Mouse (Mus musculus): ENCODE measurements around the gene Gad2. TPM values are rescaled to one million over a fixed set of nuclear protein-coding genes. Genes with fewer than 3 reads are reported as not detected.

The Gad2 gene
- polyA plus RNA-seq, 1 experiment: 189 TPM

- no peak for TF ChIP-seq CTCF (IDR thresholded peaks at IDR 0.05; ENCODE audit: insufficient read depth, low read depth, low read length)
- no peak for TF ChIP-seq POLR2A (IDR thresholded peaks at IDR 0.05; ENCODE audit: insufficient read depth, low read depth, low read length)
- H3K4me1 ChIP-seq (ENCODE audit: control insufficient read depth, insufficient read depth, low read length): peaks cover 22% of the 10 kb centered on the region
- H3K4me3 ChIP-seq (ENCODE audit: insufficient read depth, low read depth, low read length): peak overlapping the region; percentile 1; the same call in 1 of the 2 replicates
- 10% methylated on average over 7 of the region's 7 CpGs for WGBS
- peak overlapping the region; percentile 96 for H3K27ac ChIP-seq (ENCODE audit: insufficient read depth, low read depth, low read length)
These were observed 1.5 kb upstream of the Gad2 start for GRCm38 (mm10) chr2:22620534-22620933.

DNA sequence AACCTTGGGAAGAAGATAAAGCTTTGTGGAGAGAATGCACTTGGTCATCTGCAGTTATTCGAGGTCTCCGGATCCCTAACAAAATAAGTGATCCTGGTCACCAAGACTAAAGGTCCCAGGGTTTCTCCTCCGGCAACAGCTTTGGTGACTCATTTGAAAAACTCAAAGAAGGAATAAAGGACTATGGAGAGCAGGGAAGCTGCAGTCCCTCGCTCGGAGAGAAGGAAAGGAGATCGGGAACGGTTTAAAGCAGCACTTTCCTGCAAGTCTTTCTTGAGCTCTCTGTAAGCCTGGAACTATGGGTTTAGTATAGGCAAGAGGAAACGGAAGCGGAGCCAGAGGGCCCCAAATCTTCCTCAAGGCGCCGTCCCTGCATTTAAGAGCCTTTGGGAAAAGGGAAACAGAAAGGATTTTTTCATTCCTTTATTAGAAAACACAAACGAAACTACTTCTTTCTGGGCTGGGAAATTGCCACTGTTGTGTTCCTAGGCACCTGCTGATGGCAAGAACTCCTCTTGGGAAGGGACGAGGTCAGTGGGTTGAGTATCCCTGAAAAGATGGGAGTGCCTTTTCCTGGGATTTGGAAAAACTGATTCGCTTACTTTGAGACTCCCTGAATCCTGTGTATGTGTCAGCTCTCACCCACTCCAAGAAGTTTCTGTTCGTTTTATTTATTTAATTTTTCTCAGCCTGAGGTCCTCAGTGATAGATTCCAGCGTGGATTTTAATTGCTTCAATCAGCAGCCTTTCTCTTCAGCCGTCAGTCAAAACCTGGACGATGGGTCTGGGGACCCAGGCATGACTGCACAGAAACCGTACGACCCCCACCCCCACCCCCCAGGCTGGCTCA is 802 bp upstream of the Gad2 start:
- H3K4me3 ChIP-seq (ENCODE audit: insufficient read depth, low read depth, low read length): peak overlapping the region; percentile 57
- TF ChIP-seq CTCF (IDR thresholded peaks at IDR 0.05; ENCODE audit: insufficient read depth, low read depth, low read length): no peak
- TF ChIP-seq POLR2A (IDR thresholded peaks at IDR 0.05; ENCODE audit: insufficient read depth, low read depth, low read length): no peak
- peak overlapping the region; percentile 96 for H3K27ac ChIP-seq (ENCODE audit: insufficient read depth, low read depth, low read length)
- 11% methylated on average over 20 of the region's 20 CpGs for WGBS
- peaks cover 22% of the 10 kb centered on the region for H3K4me1 ChIP-seq (ENCODE audit: control insufficient read depth, insufficient read depth, low read length)

DNA sequence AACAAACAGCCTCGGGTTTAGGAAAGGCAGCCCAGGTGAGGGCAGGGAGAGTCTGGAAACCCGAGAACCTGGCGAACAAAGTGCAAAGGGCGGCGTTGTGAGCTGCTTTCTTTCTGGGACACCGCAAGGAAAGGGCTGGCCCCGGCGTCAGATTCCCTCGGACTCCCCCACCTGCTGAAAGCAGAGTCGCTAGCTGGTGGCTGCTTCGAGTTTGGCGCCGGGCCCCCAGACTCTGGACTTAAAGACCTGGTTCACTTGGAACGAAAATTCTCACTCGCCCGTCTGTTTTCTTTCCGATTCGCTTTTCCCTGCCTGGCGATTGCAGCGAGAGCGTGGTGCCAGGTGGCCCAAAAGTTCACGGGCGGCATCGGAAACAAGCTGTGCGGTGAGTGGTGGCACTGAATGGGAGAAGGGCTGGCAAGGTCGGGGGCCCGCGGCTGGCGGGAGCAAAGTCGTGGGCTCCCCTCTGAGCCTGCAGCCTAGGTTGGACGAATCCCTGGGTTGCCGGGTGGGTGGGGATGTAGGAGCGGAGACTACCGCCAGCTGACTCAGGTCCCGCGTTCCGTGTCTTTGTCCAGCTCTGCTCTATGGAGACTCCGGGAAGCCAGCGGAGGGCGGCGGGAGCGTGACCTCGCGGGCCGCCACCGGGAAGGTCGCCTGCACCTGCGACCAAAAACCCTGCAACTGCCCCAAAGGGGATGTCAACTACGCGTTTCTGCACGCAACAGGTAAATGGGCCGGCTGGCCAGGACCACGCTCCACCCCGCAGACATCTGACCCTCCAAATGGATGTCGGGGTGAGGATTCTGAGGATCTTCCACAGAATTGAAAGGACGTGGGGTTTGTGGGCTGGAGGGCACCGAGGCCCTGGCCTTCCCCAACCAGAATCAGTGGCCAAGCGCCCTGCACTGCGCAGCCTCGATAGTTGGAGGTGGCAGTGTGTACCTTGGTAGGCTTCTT is 1.4 kb downstream of the Gad2 start:
- TF ChIP-seq CTCF (IDR thresholded peaks at IDR 0.05; ENCODE audit: insufficient read depth, low read depth, low read length) (no peak), POLR2A (IDR thresholded peaks at IDR 0.05; ENCODE audit: insufficient read depth, low read depth, low read length) (no peak)
- H3K4me3 ChIP-seq (ENCODE audit: insufficient read depth, low read depth, low read length): peak overlapping the region; percentile 57
- peak overlapping the region; percentile 96 for H3K27ac ChIP-seq (ENCODE audit: insufficient read depth, low read depth, low read length)
- H3K4me1 ChIP-seq (ENCODE audit: control insufficient read depth, insufficient read depth, low read length): peaks cover 17% of the 10 kb centered on the region
- WGBS: under 1% methylated on average over 60 of the region's 60 CpGs

GRCm38 (mm10) chr2:22624188-22624975 is 2.4 kb downstream of the Gad2 start:
- H3K4me1 ChIP-seq (ENCODE audit: control insufficient read depth, insufficient read depth, low read length): peaks cover 15% of the 10 kb centered on the region
- H3K4me3 ChIP-seq (ENCODE audit: insufficient read depth, low read depth, low read length): peak overlapping the region; percentile 57
- 9% methylated on average over 27 of the region's 27 CpGs for WGBS

GRCm38 (mm10) chr2:22625096-22625960 is 3.3 kb downstream of the Gad2 start:
- Histone ChIP-seq H3K27ac (ENCODE audit: insufficient read depth, low read depth, low read length) (peak overlapping the region; percentile 79; the same call in 1 of the 2 replicates), H3K4me3 (ENCODE audit: insufficient read depth, low read depth, low read length) (no peak overlapping the region), H3K4me1 (ENCODE audit: control insufficient read depth, insufficient read depth, low read length) (peaks cover 12% of the 10 kb centered on the region)
- WGBS: 11% methylated on average over 16 of the region's 16 CpGs
- TF ChIP-seq CTCF (IDR thresholded peaks at IDR 0.05; ENCODE audit: insufficient read depth, low read depth, low read length): no peak
- TF ChIP-seq POLR2A (IDR thresholded peaks at IDR 0.05; ENCODE audit: insufficient read depth, low read depth, low read length): no peak

More at GRCm38 (mm10) chr2:22624188-22624975, 2.4 kb downstream of the Gad2 start:
- TF ChIP-seq CTCF (IDR thresholded peaks at IDR 0.05; ENCODE audit: insufficient read depth, low read depth, low read length) (no peak), POLR2A (IDR thresholded peaks at IDR 0.05; ENCODE audit: insufficient read depth, low read depth, low read length) (no peak)
- peak overlapping the region; percentile 96 for H3K27ac ChIP-seq (ENCODE audit: insufficient read depth, low read depth, low read length)

- Histone ChIP-seq H3K4me3 (ENCODE audit: insufficient read depth, low read depth, low read length) (peak overlapping the region; percentile 14), H3K4me1 (ENCODE audit: control insufficient read depth, insufficient read depth, low read length) (no peaks in the 10 kb centered on the region), H3K27ac (ENCODE audit: insufficient read depth, low read depth, low read length) (peak overlapping the region; percentile 16; the same call in 1 of the 2 replicates)
- TF ChIP-seq CTCF (IDR thresholded peaks at IDR 0.05; ENCODE audit: insufficient read depth, low read depth, low read length) (no peak), POLR2A (IDR thresholded peaks at IDR 0.05; ENCODE audit: insufficient read depth, low read depth, low read length) (no peak)
- WGBS: 34% methylated on average over 3 of the region's 3 CpGs
These were observed 5.2 kb downstream of the Gad2 start for GRCm38 (mm10) chr2:22627147-22627666.

DNA sequence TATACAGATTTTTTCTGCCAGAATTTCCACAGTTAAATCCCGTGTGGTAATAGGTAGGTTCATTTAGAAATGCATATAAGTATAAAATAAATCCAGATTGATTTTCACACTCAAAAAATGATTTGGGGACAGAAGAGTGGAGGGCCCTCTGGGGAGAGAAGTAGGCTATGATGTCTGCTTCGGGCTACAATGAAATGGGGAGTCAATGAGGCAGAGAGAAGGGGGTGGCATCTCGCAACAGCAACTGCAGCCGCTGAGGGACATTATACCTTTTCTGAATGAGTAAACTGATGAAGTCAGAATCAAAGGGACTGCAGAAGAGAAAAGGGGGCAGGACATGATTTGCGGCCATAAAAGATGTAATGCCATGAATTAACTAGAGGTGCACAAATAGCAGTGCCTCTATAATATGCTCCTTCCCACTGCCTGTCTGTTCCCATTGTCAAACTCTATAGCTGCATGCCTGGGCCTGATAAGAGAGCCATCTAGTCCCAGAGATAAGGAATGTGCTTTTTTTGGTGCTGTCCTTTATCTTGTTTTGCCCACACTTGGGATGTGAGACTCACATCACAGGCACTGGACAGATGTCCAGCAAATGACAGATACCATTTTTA is 5.9 kb downstream of the Gad2 start:
- WGBS: 25% methylated on average over 5 of the region's 5 CpGs
- H3K4me1 ChIP-seq (ENCODE audit: control insufficient read depth, insufficient read depth, low read length): no peaks in the 10 kb centered on the region
- peak overlapping the region; percentile 14; the same call in 1 of the 2 replicates for H3K4me3 ChIP-seq (ENCODE audit: insufficient read depth, low read depth, low read length)
- no peak overlapping the region for H3K27ac ChIP-seq (ENCODE audit: insufficient read depth, low read depth, low read length)
- TF ChIP-seq POLR2A (IDR thresholded peaks at IDR 0.05; ENCODE audit: insufficient read depth, low read depth, low read length): no peak
- no peak for TF ChIP-seq CTCF (IDR thresholded peaks at IDR 0.05; ENCODE audit: insufficient read depth, low read depth, low read length)
